Mouse (Mus musculus) lung, adult 2 months (tissue): ENCODE measurements around the gene Gba.

Experiments
- CTCF ChIP-seq: fragments of 200-500 bp; IDR thresholded peaks from 2 replicates; pipeline ENCODE4 v1.5.1; 2011; ENCODE audit warnings: mild to moderate bottlenecking, low read length, control low read depth; ENCODE audit not compliant: insufficient read depth
- POLR2A ChIP-seq: fragments of 200-500 bp; IDR thresholded peaks from 2 replicates; pipeline ENCODE4 v1.6.1; 2011; ENCODE audit warnings: low read depth, mild to moderate bottlenecking, control low read depth, low read length, borderline replicate concordance; ENCODE audit errors: extremely low read depth

DNA sequence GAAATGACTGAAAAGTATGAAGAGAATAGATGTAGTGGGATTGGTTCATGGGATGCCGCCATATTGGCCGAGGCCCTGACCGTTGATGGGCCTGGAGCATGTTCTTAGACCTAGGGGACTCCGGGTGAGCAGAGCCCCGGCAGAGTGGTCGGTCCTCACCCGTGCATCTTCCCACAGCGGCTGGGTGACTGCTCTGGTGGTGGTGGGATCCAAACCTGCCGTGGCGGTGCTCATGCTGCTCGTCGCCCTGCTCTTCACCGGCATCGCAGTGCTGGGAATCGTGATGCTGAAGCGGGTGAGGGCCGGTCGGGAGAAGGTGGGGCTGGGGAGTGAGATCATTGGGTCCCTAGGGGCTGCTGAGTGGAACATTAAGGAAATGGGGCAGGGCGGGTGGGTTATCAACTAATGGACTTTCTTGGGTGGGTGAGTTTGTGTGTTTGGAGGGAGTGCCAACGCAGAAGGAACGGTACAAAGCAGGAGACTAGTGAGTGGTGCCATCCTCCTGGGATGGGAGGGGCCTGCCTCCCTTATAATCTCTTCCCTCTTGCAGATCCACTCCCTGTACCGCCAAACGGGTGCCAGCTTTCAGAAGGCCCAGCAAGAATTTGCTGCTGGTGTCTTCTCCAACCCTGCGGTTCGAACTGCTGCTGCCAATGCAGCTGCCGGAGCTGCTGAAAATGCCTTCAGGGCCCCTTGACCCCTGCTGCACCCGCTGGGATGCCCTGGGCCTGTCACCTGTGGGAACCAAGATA lies 20.8 kb upstream of the Gba start:
- TF ChIP-seq CTCF (no peak), POLR2A (no peak)
